Mouse (Mus musculus) limb, embryonic 14.5 days (tissue): ENCODE measurements around the gene Dmrt2. TPM values are rescaled to one million over a fixed set of nuclear protein-coding genes. Genes with fewer than 3 reads are reported as not detected.

Experiments
- ATAC-seq: fragments of 200-750 bp; cut with Nextera tagmentation; 2 replicates; pipeline ENCODE4 v1.8.0; 2017; ENCODE audit warnings: low read depth, moderate number of reproducible peaks, moderate TSS enrichment; ENCODE audit not compliant: low FRiP score
- DNase-seq: peaks from one replicate; pipeline ENCODE4 v3.0.0-alpha.2; 2015; ENCODE audit warnings: low spot score
- H3K27ac ChIP-seq: fragments of 300-500 bp; sonication (generic); replicated peaks from 2 replicates; pipeline ENCODE4 v1.5.1; 2014; ENCODE audit warnings: low read depth, mild to moderate bottlenecking, low read length, moderate library complexity, mixed read lengths
- H3K27me3 ChIP-seq: fragments of 300-500 bp; sonication (generic); 2 replicates; pipeline ENCODE4 v1.6.1; 2014; ENCODE audit warnings: low read length, mixed read lengths; ENCODE audit not compliant: control insufficient read depth, insufficient read depth
- H3K36me3 ChIP-seq: fragments of 300-500 bp; sonication (generic); 2 replicates; pipeline ENCODE4 v1.6.1; 2014; ENCODE audit warnings: mild to moderate bottlenecking, low read length, moderate library complexity, mixed read lengths; ENCODE audit not compliant: control insufficient read depth, insufficient read depth
- H3K4me1 ChIP-seq: fragments of 300-500 bp; sonication (generic); 2 replicates; pipeline ENCODE4 v1.6.1; 2014; ENCODE audit warnings: antibody characterized with exemption, low read length, mixed read lengths; ENCODE audit not compliant: control insufficient read depth, insufficient read depth
- H3K4me2 ChIP-seq: fragments of 300-500 bp; sonication (generic); replicated peaks from 2 replicates; pipeline ENCODE4 v1.6.1; 2014; ENCODE audit warnings: low read depth, mild to moderate bottlenecking, low read length, moderate library complexity; ENCODE audit not compliant: severe bottlenecking
- H3K4me3 ChIP-seq: fragments of 300-500 bp; sonication (generic); replicated peaks from 2 replicates; pipeline ENCODE4 v1.5.1; 2014; ENCODE audit warnings: low read length
- H3K9ac ChIP-seq: fragments of 300-500 bp; sonication (generic); 2 replicates; pipeline ENCODE4 v1.6.1; 2014; ENCODE audit warnings: mild to moderate bottlenecking, low read depth, low read length, moderate library complexity; ENCODE audit not compliant: severe bottlenecking
- H3K9me3 ChIP-seq: fragments of 300-500 bp; sonication (generic); 2 replicates; pipeline ENCODE4 v1.6.1; 2016; ENCODE audit warnings: low read length; ENCODE audit not compliant: control insufficient read depth
- POLR2A ChIP-seq: fragments of 200-500 bp; IDR thresholded peaks from 2 replicates; pipeline ENCODE4 v1.8.0; 2012; ENCODE audit warnings: inconsistent platforms, mild to moderate bottlenecking, moderate library complexity, borderline replicate concordance; ENCODE audit not compliant: insufficient read depth, insufficient read length; ENCODE audit errors: extremely low read depth
- WGBS: fragments of 180-500 bp; shearing (Covaris S2); extraction: QIAGEN DNeasy Blood & Tissue Kit; methylation state at CpG from one replicate; pipeline ENCODE4 v1.1.7; 2014; 5-methylcytosine and 5-hydroxymethylcytosine counted together
- polyA plus RNA-seq, 2 experiments: library from polyadenylated mRNA; depleted of rRNA in 1 of 2; stranded (reverse) in 1 of 2; unstranded in 1 of 2; fragments of >200 nt; fragmentation: Nextera tagmentation in 1 of 2; extraction: Ambion mirVana in 1 of 2; gene quantifications; 2 replicates each; pipeline versions ENCODE4 v1.2.1 to v1.2.3; 2012 to 2014

The Dmrt2 gene
- polyA plus RNA-seq, 2 experiments = 22.6 to 32.6 TPM

DNA sequence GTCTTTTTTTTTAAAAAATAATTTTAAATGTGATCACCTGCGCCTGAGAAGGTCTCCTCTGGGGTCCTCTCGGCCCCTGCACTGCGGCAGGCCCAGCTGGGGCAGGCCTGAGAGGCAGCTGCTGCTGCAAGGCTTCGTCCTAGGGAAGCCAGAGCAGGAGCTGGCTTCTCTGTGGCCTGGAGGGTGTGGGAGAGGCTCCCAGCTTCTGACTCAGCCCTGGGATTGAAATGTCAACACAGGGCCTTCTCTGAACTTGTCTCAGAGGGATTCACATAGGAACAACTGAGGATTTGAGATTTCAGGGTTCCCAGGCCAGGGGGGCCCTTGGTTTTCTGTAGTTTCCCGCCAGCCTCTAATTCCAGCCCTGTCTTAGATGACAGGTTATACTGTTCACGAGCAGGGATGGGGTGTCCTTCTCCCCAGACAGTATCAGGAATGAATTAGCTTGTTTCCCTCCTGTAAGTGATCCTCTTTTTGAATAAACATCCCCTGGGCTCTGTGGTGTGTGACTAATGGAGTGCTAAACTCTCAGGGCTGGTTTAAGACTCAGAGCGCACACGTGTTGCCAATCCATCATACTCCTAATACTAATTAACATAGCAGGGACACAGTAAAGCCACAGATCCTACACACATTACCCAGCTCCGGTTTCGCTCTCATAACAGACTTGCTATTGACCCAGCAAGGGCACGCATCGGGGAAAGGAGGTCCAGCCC is 18.0 kb upstream of the Dmrt2 start:
- Histone ChIP-seq H3K4me3 (no peak overlapping the region), H3K9ac (no peak overlapping the region), H3K4me2 (no peak overlapping the region), H3K36me3 (no peaks in the 10 kb centered on the region), H3K9me3 (no peaks in the 10 kb centered on the region), H3K27ac (no peak overlapping the region; the same call in 1 of the 2 replicates), H3K4me1 (peaks cover 11% of the 10 kb centered on the region; the same call in 1 of the 2 replicates), H3K27me3 (no peaks in the 10 kb centered on the region)
- ATAC-seq = peak; percentile 87
- no peak for TF ChIP-seq POLR2A
- peak; percentile 80 for DNase-seq
- WGBS = 23% methylated on average over 12 of the region's 12 CpGs

- no peak for TF ChIP-seq POLR2A
- ATAC-seq (0 out of 2 replicates have a peak, but pooled peaks have one; percentile 17), DNase-seq (peak; percentile 38)
- WGBS = 3% methylated on average over 31 of the region's 31 CpGs
- no peaks in the 10 kb centered on the region for H3K9me3 ChIP-seq
- H3K27ac ChIP-seq = no peak overlapping the region
- peak overlapping the region; percentile 29 for H3K4me2 ChIP-seq
- no peaks in the 10 kb centered on the region for H3K36me3 ChIP-seq
- peaks cover 9% of the 10 kb centered on the region; the same call in 1 of the 2 replicates for H3K4me1 ChIP-seq
- H3K27me3 ChIP-seq = peaks cover 62% of the 10 kb centered on the region
- peak overlapping the region; percentile 11; the same call in 1 of the 2 replicates for H3K4me3 ChIP-seq
- H3K9ac ChIP-seq = no peak overlapping the region
Observed at GRCm38 (mm10) chr19:25665486-25666339, 6.5 kb upstream of the Dmrt2 start.

- no peak for ATAC-seq
- Histone ChIP-seq H3K4me1 (peaks cover 12% of the 10 kb centered on the region; the same call in 1 of the 2 replicates), H3K9ac (no peak overlapping the region), H3K9me3 (no peaks in the 10 kb centered on the region), H3K36me3 (no peaks in the 10 kb centered on the region), H3K4me3 (no peak overlapping the region), H3K27ac (no peak overlapping the region), H3K27me3 (peaks cover 84% of the 10 kb centered on the region), H3K4me2 (no peak overlapping the region)
- no peak for TF ChIP-seq POLR2A
- 18% methylated on average over 4 of the region's 4 CpGs for WGBS
- no peak for DNase-seq
Observed at GRCm38 (mm10) chr19:25667836-25668235, 4.4 kb upstream of the Dmrt2 start.

DNA sequence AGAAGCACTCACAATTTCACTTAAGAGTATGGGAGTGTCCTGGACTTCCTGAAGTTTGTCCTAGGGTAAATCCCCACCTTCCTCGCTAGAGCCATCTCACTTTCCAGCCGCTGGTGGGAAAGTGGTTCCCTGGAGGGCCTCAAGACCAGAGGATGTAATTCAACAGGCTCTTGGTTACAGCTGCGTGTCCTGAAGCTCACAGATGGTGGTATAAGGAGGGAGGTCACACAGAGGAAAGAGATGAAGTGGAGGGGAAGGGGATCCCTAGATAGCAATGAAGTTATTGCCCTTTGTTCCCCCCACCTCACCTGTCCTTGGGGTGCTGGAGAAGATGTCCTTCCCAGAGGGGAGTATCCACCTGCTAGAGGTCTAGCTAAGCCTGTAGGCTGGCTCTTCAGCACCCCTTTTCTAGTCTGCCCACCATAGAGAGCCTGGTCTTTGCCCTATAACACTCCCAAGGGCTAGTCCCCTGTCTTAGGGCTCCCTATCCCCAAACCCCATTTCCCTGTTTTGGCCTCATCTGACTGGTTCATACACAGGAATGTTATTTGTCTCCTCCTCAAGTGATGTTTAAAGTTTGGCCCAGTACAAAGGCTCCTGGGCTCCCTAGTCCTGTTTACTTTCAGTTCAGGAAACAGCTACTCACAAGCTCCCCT is 2.5 kb upstream of the Dmrt2 start:
- no peak for TF ChIP-seq POLR2A
- Histone ChIP-seq H3K9me3 (no peaks in the 10 kb centered on the region), H3K4me2 (no peak overlapping the region), H3K4me3 (no peak overlapping the region), H3K27me3 (peaks cover 100% of the 10 kb centered on the region), H3K36me3 (no peaks in the 10 kb centered on the region), H3K9ac (no peak overlapping the region), H3K4me1 (peaks cover 21% of the 10 kb centered on the region; the same call in 1 of the 2 replicates), H3K27ac (no peak overlapping the region)
- 4% methylated on average over 3 of the region's 3 CpGs for WGBS
- no peak for DNase-seq
- ATAC-seq = no peak
